Mouse (Mus musculus) erythroblast, embryonic 14.5 days (primary cell): Measurements from ENCODE around the gene F2rl3.

ENCODE experiments used
- GATA1 ChIP-seq: IDR thresholded peaks from 2 replicates; pipeline ENCODE4 v1.6.1; 2012; ENCODE audit warnings: low read length, inconsistent platforms, mixed read lengths
- TAL1 ChIP-seq: IDR thresholded peaks from 3 replicates; pipeline ENCODE4 v1.6.1; 2012; ENCODE audit warnings: low read length, inconsistent platforms, mixed read lengths

DNA sequence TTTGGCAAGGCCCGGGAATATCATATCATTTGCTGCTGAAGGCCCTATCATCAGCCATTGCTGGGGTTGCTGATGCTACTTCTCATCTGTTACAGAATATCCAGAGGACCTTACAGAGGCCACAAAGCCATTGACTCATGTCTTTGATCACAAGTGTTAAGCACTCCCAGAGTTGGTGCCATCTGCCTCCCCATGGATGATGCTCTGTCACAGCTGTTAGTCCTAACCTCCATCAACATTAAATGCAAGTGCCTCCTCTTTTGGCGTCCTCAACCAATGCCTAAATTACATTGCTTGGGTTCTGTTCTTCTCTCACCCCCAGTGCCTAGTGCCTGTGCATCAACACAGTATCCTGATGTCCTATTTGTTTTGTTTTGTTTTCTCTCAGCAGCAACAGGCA lies 39.9 kb downstream of the F2rl3 start:
- TF ChIP-seq GATA1 (no peak), TAL1 (no peak)
